Mouse (Mus musculus): Measurements from ENCODE around the gene Lrr1. TPM values are rescaled to one million over a fixed set of nuclear protein-coding genes. Genes with fewer than 3 reads are reported as not detected.
A peak's percentile ranks its signal among the peaks of the same experiment; 100 is the strongest.

The Lrr1 gene
- polyA plus RNA-seq, 1 experiment from 2014 or later = 17.6 TPM

GRCm38 (mm10) chr12:69198985-69199384, 30.4 kb downstream of the Lrr1 start:
- peaks cover 28% of the 10 kb centered on the region for H3K4me1 ChIP-seq (replicated peaks)
- H3K27me3 ChIP-seq = no peaks in the 10 kb centered on the region
- ATAC-seq (ENCODE audit: insufficient read depth) = no peak
- H3K4me3 ChIP-seq (replicated peaks) = peak overlapping the region; percentile 99
- no peak overlapping the region for H3K9ac ChIP-seq
- peaks cover 41% of the 10 kb centered on the region for H3K36me3 ChIP-seq (replicated peaks)
- H3K4me2 ChIP-seq = peak overlapping the region; percentile 99
- no peak overlapping the region for H3K27ac ChIP-seq (replicated peaks)
- H3K9me3 ChIP-seq (replicated peaks) = no peaks in the 10 kb centered on the region

DNA sequence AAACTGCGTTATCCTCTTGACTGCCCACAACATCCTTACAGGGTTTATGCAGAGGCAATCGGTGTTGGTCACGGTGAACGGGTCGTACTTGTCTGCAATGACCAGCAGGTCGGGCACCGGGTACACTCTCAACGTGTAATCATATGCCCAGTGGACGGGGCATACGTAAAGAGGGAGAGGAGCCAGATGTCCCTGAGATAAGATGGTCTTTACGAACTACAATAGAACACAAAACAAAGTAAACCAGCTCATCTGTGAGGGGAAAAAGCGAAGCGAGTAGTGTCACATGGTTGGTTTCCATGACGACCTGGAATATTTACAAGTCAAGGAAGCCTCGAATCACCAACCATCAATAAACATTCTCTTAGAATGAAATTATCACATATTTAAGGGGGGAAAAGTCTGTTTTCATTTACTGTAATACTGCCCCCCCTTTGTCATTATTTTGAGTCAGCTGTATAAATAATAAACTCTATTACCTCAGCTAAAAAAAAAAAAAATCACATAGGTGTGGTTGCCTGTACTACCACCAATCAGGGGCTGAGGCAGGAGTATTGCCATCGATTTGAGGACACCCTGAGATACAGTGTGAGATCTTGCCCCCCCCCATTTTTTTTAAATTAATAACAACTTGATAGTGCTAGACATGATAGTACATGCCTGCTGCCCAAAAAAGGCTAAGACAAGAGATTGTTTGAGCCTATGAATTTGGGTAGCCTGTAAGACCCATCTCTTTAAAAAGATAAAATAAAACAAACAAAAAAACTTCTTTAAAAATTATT, 35.6 kb downstream of the Lrr1 start, which contains the start of gene Gm49384:
Gene Gm49384, minus strand, starts transcription at position 216 of the 782 bp plus-strand sequence.
- WGBS (ENCODE audit: insufficient replicate concordance) = 80% methylated on average over 16 of the region's 16 CpGs
- peaks cover 8% of the 10 kb centered on the region for H3K4me1 ChIP-seq (replicated peaks)
- H3K9me3 ChIP-seq (replicated peaks) = no peaks in the 10 kb centered on the region
- peaks cover 78% of the 10 kb centered on the region for H3K36me3 ChIP-seq (replicated peaks)
- H3K4me3 ChIP-seq (replicated peaks) = no peak within 1 kb of the TSS
- H3K27ac ChIP-seq (replicated peaks) = no peak within 1 kb of the TSS
- no peaks in the 10 kb centered on the region for H3K27me3 ChIP-seq
- no peak for ATAC-seq (ENCODE audit: insufficient read depth)
- H3K9ac ChIP-seq = no peak within 1 kb of the TSS
- no peak within 1 kb of the TSS for H3K4me2 ChIP-seq

DNA sequence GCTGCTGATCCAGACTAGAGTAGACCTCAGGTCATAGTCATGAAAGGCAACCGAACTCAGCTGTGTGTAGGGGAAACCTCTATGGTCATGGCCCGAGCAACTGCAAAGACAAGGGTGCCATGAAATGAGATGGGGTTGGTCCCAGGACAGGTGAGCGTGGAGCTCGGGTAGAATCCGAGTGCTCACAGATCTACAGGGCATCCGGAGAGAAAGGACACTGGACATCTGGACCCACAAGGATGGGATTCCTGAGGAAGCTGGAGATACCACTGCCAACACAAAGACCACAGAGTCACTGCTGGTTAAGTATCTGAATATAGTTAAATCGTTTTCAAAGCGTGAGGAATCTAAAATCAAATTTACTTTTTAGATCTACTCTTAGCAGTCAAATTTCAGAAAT, 38.8 kb downstream of the Lrr1 start:
- Histone ChIP-seq H3K36me3 (replicated peaks) (peaks cover 85% of the 10 kb centered on the region), H3K4me1 (replicated peaks) (no peaks in the 10 kb centered on the region), H3K27ac (replicated peaks) (no peak overlapping the region), H3K9me3 (replicated peaks) (no peaks in the 10 kb centered on the region), H3K4me2 (no peak overlapping the region), H3K9ac (no peak overlapping the region), H3K27me3 (no peaks in the 10 kb centered on the region), H3K4me3 (replicated peaks) (no peak overlapping the region)
- 85% methylated on average over 8 of the region's 8 CpGs for WGBS (ENCODE audit: insufficient replicate concordance)
- no peak for ATAC-seq (ENCODE audit: insufficient read depth)

GRCm38 (mm10) chr12:69207926-69208325, 39.3 kb downstream of the Lrr1 start:
- no peaks in the 10 kb centered on the region for H3K9me3 ChIP-seq (replicated peaks)
- peaks cover 85% of the 10 kb centered on the region for H3K36me3 ChIP-seq (replicated peaks)
- no peak overlapping the region for H3K9ac ChIP-seq
- no peak for ATAC-seq (ENCODE audit: insufficient read depth)
- no peaks in the 10 kb centered on the region for H3K27me3 ChIP-seq
- WGBS (ENCODE audit: insufficient replicate concordance) = 88% methylated on average over 7 of the region's 7 CpGs
- no peak overlapping the region for H3K27ac ChIP-seq (replicated peaks)
- H3K4me3 ChIP-seq (replicated peaks) = no peak overlapping the region
- no peaks in the 10 kb centered on the region for H3K4me1 ChIP-seq (replicated peaks)
- H3K4me2 ChIP-seq = no peak overlapping the region

DNA sequence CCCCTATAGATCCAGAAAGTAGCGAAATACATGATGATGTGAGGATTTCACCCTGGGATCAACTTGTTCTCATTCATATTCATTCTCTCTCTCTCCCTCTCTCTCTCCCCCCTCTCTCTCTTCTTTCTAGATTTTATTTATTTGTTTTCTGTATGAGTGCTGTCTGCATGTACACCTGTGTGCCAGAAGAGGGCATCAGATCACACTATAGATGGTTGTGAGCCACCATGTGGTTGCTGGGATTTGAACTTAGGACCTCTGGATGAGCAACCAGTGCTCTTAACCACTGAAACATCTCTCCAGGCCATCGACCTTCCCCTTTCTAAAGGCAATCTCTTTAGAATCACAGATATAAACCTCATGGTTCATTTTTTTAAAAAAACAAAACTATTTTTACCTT, 39.9 kb downstream of the Lrr1 start:
- H3K27ac ChIP-seq (replicated peaks) = no peak overlapping the region
- H3K9me3 ChIP-seq (replicated peaks) = no peaks in the 10 kb centered on the region
- no peaks in the 10 kb centered on the region for H3K27me3 ChIP-seq
- ATAC-seq (ENCODE audit: insufficient read depth) = no peak
- 71% methylated on average over 2 of the region's 2 CpGs for WGBS (ENCODE audit: insufficient replicate concordance)
- no peak overlapping the region for H3K9ac ChIP-seq
- H3K4me2 ChIP-seq = no peak overlapping the region
- peaks cover 84% of the 10 kb centered on the region for H3K36me3 ChIP-seq (replicated peaks)
- no peak overlapping the region for H3K4me3 ChIP-seq (replicated peaks)
- no peaks in the 10 kb centered on the region for H3K4me1 ChIP-seq (replicated peaks)

- WGBS (ENCODE audit: insufficient replicate concordance) = 87% methylated on average over 18 of the region's 18 CpGs
- Histone ChIP-seq H3K9me3 (replicated peaks) (no peaks in the 10 kb centered on the region), H3K27ac (replicated peaks) (no peak overlapping the region), H3K4me1 (replicated peaks) (no peaks in the 10 kb centered on the region), H3K4me3 (replicated peaks) (no peak overlapping the region), H3K9ac (no peak overlapping the region), H3K36me3 (replicated peaks) (peaks cover 92% of the 10 kb centered on the region), H3K4me2 (no peak overlapping the region), H3K27me3 (no peaks in the 10 kb centered on the region)
- no peak for ATAC-seq (ENCODE audit: insufficient read depth)
Measured at GRCm38 (mm10) chr12:69210056-69210979, 41.7 kb downstream of the Lrr1 start.

GRCm38 (mm10) chr12:69211057-69211456, 42.4 kb downstream of the Lrr1 start:
- WGBS (ENCODE audit: insufficient replicate concordance) = 73% methylated on average over 5 of the region's 5 CpGs
- H3K9me3 ChIP-seq (replicated peaks) = no peaks in the 10 kb centered on the region
- H3K4me3 ChIP-seq (replicated peaks) = no peak overlapping the region
- peaks cover 94% of the 10 kb centered on the region for H3K36me3 ChIP-seq (replicated peaks)
- H3K4me1 ChIP-seq (replicated peaks) = no peaks in the 10 kb centered on the region
- no peak overlapping the region for H3K27ac ChIP-seq (replicated peaks)
- H3K27me3 ChIP-seq = no peaks in the 10 kb centered on the region
- H3K9ac ChIP-seq = no peak overlapping the region
- ATAC-seq (ENCODE audit: insufficient read depth) = no peak
- no peak overlapping the region for H3K4me2 ChIP-seq

- Histone ChIP-seq H3K4me3 (replicated peaks) (no peak overlapping the region), H3K36me3 (replicated peaks) (peaks cover 95% of the 10 kb centered on the region)
- no peak for ATAC-seq (ENCODE audit: insufficient read depth)
Measured at GRCm38 (mm10) chr12:69213186-69213777, 44.7 kb downstream of the Lrr1 start.

DNA sequence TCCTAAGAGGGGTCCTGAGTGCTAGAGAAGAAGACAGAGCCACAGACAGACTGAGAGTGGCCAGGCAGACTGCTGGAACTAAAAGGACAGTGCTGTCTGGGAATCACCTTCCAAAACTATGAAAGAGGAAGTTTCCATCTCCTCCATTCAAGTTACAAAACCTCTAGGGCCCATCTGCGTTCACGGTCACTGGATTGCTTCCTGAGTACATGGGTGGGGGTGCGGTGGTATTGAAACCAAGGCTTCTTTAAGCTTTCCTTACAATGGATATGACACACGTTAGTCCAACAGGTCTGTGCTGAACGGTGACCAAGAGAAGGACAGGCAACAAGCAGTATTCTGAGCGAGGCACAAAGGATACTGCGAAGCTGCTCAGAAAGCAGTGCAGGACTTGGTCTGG, 45.8 kb downstream of the Lrr1 start:
- Histone ChIP-seq H3K4me2 (no peak overlapping the region), H3K36me3 (replicated peaks) (peaks cover 97% of the 10 kb centered on the region), H3K27ac (replicated peaks) (no peak overlapping the region), H3K9me3 (replicated peaks) (no peaks in the 10 kb centered on the region), H3K9ac (no peak overlapping the region), H3K27me3 (no peaks in the 10 kb centered on the region), H3K4me1 (replicated peaks) (no peaks in the 10 kb centered on the region), H3K4me3 (replicated peaks) (no peak overlapping the region)
- WGBS (ENCODE audit: insufficient replicate concordance) = 70% methylated on average over 7 of the region's 7 CpGs
- no peak for ATAC-seq (ENCODE audit: insufficient read depth)

More at GRCm38 (mm10) chr12:69213186-69213777, 44.7 kb downstream of the Lrr1 start:
- no peak overlapping the region for H3K4me2 ChIP-seq
- WGBS (ENCODE audit: insufficient replicate concordance) = 84% methylated on average over 13 of the region's 13 CpGs
- H3K9ac ChIP-seq = no peak overlapping the region
- H3K27ac ChIP-seq (replicated peaks) = no peak overlapping the region
- no peaks in the 10 kb centered on the region for H3K27me3 ChIP-seq
- no peaks in the 10 kb centered on the region for H3K9me3 ChIP-seq (replicated peaks)
- H3K4me1 ChIP-seq (replicated peaks) = no peaks in the 10 kb centered on the region

DNA sequence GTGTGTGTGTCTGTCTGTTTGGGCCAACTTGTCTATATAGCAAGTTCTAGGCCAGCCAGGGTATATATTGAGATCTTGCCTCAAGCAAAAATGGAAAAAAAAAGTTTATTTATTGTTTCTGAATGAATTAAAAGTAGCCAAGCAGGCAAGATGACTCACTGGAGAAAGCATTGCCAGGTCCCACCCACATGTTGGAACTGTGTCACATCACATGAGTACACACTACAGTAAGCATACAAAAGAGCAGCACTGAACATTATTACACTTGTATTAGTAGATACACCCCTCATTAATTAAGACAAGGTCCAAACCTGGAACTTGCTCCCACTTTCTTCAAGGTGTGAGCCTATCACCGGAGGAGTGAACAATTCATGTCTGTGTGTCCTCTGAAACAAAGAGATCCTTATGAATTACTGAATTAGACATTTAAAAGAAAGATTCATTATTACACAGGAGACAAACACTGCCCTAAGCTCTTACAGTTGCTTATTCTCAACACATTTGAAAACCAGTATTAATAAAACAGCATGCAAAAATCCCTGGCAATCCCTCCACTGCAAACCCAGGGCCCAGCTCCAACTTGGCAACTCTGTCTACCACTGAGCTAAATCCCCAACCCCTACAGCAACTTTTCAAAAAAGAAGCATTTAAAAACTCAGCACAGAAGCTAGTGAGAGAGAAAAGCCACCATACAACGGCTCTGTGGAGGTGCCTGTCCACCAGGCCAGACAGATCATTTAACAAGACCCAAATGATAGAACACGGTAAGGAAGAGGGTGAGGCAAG, 46.6 kb downstream of the Lrr1 start:
- Histone ChIP-seq H3K9ac (no peak overlapping the region), H3K9me3 (replicated peaks) (no peaks in the 10 kb centered on the region), H3K27me3 (no peaks in the 10 kb centered on the region), H3K4me1 (replicated peaks) (no peaks in the 10 kb centered on the region), H3K4me3 (replicated peaks) (no peak overlapping the region), H3K4me2 (no peak overlapping the region), H3K27ac (replicated peaks) (no peak overlapping the region), H3K36me3 (replicated peaks) (peaks cover 97% of the 10 kb centered on the region)
- 88% methylated on average over 3 of the region's 3 CpGs for WGBS (ENCODE audit: insufficient replicate concordance)
- ATAC-seq (ENCODE audit: insufficient read depth) = no peak

All from liver, embryonic 15.5 days (tissue).